Mouse (Mus musculus): ENCODE measurements around the gene Slc35e3.
"Not testable (repeated sequence)": the region's sequence is repeated elsewhere in the genome, so short reads cannot be mapped to it uniquely, and the experiment has no call there.

Slc35e3 gene

DNA sequence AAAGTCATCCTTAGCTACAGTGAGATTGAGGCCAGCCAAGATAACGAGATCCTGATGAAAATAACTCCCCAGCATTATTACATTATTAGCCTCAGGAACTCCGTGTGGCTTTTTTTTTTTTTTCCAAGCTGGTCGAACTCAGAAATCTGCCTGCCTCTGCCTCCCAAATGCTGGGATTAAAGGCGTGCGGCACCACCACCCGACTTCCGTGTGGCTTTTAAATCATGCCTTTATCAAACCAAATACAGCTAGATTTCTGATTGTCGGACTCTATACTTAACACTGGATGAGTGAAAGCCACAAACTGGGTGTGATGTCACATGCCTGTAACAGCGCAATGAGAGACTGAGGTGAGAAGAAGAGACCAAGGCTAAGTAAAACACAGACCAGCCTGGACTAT is 33.3 kb downstream of the Slc35e3 start:
- no peak for DNase-seq (ENCODE audit: low spot score)

GRCm38 (mm10) chr10:117712191-117712754 is 33.9 kb downstream of the Slc35e3 start:
- DNase-seq (ENCODE audit: low spot score): no peak

DNA sequence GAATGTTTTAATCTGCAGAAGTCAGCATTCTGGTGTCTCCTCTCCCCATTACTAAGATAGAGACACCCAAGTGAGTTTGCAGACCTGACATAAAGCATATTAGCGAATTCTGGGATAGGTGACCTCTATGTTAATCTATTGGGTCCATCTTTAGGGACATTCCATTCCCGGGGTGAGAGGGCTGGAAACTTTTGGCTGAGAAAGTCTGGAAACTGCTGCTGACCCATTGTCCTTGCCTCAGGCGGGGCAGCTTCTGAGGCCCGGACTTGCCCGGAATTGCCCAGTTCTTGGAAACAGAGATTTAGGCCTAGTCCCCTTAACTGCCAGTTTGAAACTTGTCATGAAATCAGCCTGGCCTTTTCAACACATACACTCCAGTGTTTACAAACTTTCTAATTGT is 34.8 kb downstream of the Slc35e3 start:
- no peak for DNase-seq (ENCODE audit: low spot score)

- DNase-seq (ENCODE audit: low spot score): peak; percentile 88
These were observed 35.5 kb downstream of the Slc35e3 start, which contains the start of gene Mdm2 for GRCm38 (mm10) chr10:117710604-117711141. TSS of gene Mdm2 (minus strand) at chr10:117710758.

DNA sequence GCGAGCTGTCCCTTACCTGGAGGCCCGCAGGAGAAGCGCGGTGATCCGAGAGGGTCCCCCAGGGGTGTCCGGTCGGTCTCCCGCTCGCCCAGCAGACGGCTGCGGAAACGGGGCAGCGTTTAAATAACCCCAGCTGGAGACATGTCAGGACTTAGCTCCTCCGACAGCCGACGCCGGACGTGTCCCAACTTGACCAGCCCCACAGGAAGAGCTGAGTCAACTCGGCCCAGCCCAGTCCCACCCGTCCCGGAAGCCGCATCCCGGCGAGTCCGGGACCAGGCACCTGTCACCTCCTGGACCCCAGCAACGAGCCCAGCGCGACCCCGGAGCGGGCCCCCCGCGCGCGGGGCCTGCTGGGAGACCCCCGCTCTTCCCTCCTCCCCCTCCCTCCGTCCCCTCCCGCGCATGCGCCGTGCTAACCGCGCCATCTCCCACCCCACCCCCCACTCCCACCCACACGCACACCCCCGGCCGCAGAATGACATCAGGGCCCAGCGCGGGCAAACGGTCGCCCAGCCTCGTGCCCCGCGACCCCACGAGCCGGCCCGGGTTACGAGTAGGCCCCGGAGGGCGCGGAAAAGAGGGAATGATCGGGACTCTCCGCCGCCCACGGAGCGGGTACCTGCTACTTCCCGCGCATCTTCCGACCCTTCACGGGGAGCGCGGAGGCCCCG is 36.1 kb downstream of the Slc35e3 start:
- DNase-seq (ENCODE audit: low spot score): peak; percentile 45

- DNase-seq (ENCODE audit: low spot score): no peak
These were observed 36.8 kb downstream of the Slc35e3 start for GRCm38 (mm10) chr10:117709326-117709830.

GRCm38 (mm10) chr10:117708856-117709255 is 37.3 kb downstream of the Slc35e3 start:
- no peak for DNase-seq (ENCODE audit: low spot score)

DNA sequence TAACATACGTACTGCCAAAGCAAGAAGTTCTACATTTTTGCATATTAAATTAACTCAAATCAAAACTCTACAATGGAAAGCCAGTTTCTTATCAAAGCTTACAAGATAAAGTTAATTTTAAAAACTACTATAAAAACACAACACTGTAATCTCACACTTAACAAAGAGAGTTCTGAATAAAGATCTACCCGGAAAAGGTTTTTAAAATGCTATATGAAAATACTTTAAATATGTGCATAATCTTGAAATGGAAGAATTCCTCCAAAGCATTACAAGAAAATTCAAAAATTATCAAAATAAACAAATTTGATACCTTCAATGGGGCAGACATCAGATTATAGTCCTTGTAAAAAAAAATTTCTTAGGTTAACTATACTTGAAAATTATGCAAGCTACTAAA is 37.8 kb downstream of the Slc35e3 start:
- DNase-seq (ENCODE audit: low spot score): no peak

DNA sequence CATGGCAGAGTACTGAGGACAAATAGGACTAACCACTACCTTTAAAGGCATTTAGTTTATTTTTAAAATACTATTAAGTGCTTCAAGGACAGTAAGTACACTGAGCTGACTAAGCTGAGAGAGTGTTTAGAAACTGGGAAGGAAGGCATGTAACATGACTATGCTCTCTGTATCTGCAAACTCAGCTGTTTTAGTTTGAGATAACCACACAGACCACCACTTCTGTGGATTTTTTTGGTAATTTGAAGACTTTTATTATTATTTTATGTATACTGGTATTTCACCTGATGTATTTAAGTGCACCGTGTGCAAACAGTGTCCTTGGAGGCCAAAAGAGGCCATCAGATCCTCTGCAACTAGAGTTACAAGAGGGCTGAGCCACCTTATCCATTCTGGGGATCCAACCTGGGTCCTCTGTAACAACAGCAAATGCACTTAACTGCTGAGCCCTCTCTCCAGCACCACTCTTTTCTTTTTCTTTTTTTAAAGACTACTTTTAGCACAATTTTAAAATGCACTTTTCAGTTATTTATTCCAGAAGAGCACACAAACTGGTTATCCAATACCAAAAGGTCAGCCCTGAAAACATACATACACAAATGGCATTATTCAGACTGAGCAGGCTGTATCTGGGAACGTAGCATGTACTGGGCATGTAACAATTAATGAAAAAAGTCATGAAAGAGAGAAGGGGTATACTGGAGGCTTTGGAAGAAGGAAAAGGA is 38.9 kb downstream of the Slc35e3 start:
- DNase-seq (ENCODE audit: low spot score): no peak

DNA sequence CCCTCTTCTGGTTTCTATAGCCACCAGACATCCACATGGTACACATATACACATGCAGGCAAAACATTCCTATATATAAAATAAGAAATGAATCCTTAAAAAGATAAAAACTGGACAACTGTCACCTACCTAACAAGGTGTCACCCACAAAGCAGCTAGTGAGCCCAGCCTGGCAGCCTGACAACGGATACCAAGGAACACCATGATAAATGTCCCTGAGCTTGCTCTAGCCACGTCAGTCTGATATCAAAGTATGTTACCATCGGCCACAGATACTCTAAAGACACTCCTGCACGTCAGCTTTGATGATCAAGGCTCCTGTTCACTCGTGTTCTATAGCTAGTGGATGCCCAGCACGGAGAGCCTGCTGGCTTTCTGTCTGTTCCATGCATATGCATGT is 39.7 kb downstream of the Slc35e3 start:
- no peak for DNase-seq (ENCODE audit: low spot score)

- no peak for DNase-seq (ENCODE audit: low spot score)
These were observed 40.4 kb downstream of the Slc35e3 start for GRCm38 (mm10) chr10:117705806-117706205.

DNA sequence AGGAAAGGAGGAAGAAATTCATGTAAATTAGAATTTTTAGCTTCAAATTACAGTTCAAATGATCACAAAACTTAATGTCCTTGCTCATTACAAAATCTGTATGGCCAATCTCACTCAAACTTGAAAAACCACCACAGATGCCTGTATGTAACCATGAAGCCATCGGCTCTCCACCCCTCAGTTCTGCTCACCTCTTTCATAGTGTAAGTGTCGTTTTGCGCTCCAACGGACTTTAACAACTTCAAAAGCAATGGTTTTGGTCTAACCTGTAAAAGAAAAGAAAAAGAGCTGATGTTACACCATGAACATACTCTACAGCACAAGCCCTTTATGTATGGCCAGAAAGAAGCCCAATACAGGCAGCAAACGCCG is 41.2 kb downstream of the Slc35e3 start:
- no peak for DNase-seq (ENCODE audit: low spot score)

GRCm38 (mm10) chr10:117704314-117704963 is 41.7 kb downstream of the Slc35e3 start:
- not testable (repeated sequence) for DNase-seq (ENCODE audit: low spot score)

- no peak for DNase-seq (ENCODE audit: low spot score)
These were observed 42.7 kb downstream of the Slc35e3 start for GRCm38 (mm10) chr10:117703506-117703905.

- DNase-seq (ENCODE audit: low spot score): no peak
These were observed 43.9 kb downstream of the Slc35e3 start for GRCm38 (mm10) chr10:117702024-117702833.

GRCm38 (mm10) chr10:117701034-117701829 is 44.9 kb downstream of the Slc35e3 start:
- DNase-seq (ENCODE audit: low spot score): no peak

- DNase-seq (ENCODE audit: low spot score): no peak
These were observed 45.7 kb downstream of the Slc35e3 start for GRCm38 (mm10) chr10:117700450-117700849.

- no peak for DNase-seq (ENCODE audit: low spot score)
These were observed 46.3 kb downstream of the Slc35e3 start for GRCm38 (mm10) chr10:117699914-117700313.

- no peak for DNase-seq (ENCODE audit: low spot score)
These were observed 47.6 kb downstream of the Slc35e3 start for GRCm38 (mm10) chr10:117698313-117699138.
